26 mouse cellular contexts compared by ENCODE assay signal in the genomic region with DNA sequence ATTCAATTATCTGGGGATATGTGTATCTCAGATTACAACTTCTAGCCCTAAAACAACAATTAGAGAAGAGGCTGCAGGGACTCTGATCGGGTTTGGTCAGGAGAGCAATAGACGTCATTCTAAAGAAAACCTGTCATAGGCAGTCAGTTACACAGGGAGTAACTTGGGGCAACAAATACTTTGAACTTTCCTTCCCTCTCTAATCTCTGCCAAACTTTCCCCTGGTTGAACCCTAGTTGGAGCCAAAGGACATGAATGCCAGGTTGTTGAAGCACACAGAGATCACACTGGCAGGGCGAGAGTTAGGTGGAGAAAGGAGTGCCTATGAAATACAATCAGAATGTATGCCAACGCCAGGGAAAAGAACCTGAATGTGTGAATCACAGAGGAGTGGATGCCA. TPM values are rescaled to one million over a fixed set of nuclear protein-coding genes. Genes with fewer than 3 reads are reported as not detected.
DNase-seq lines count a peak whose midpoint lies in the region; ATAC-seq lines count a peak whose summit lies in the region.
"Had no signal": no experiment of that assay in that cellular context is flagged by ENCODE, and none has a peak within 500 bp of the region (broad histone marks: within the 10 kb centered on the region; RNA-seq: fewer than 3 reads in every experiment).

No protein-coding gene starts in this region.

- no peak overlapping the region for H3K4me3 ChIP-seq in kidney, embryonic 15.5 days (replicated peaks)
- no peak overlapping the region for H3K4me3 ChIP-seq in liver, embryonic 16.5 days (ENCODE audit: low read depth, low read length)
- H3K4me3 ChIP-seq: embryonic facial prominence, embryonic 12.5 days; gastrocnemius, adult 2 months; heart, embryonic 12.5 days; hindbrain, embryonic 10.5 days; left cerebral cortex, adult 2 months; limb, embryonic 15.5 days; midbrain, embryonic 12.5 days; neural tube, embryonic 15.5 days had no signal

- H3K4me2 ChIP-seq in kidney, embryonic 15.5 days = no peak overlapping the region
- H3K4me2 ChIP-seq in liver, embryonic 16.5 days (ENCODE audit: low read depth, low read length) = no peak overlapping the region
- H3K4me2 ChIP-seq: embryonic facial prominence, embryonic 12.5 days; heart, embryonic 12.5 days; limb, embryonic 15.5 days; lung, embryonic 14.5 days; midbrain, embryonic 12.5 days; neural tube, embryonic 15.5 days had no signal

- no peaks in the 10 kb centered on the region for H3K36me3 ChIP-seq in kidney, embryonic 15.5 days
- H3K36me3 ChIP-seq in liver, embryonic 16.5 days (ENCODE audit: control insufficient read depth, insufficient read depth) = no peaks in the 10 kb centered on the region
- H3K36me3 ChIP-seq: embryonic facial prominence, embryonic 12.5 days; heart, embryonic 12.5 days; hindbrain, embryonic 10.5 days; limb, embryonic 15.5 days; midbrain, embryonic 12.5 days; neural tube, embryonic 15.5 days had no signal

- H3K27ac ChIP-seq in kidney, embryonic 15.5 days = no peak overlapping the region
- H3K27ac ChIP-seq in liver, embryonic 16.5 days (ENCODE audit: low read length) = peak overlapping the region; percentile 17; the same call in 1 of the 2 replicates
- H3K27ac ChIP-seq: embryonic facial prominence, embryonic 12.5 days; gastrocnemius, adult 2 months; hindbrain, embryonic 10.5 days; left cerebral cortex, adult 2 months; limb, embryonic 15.5 days; midbrain, embryonic 12.5 days; neural tube, embryonic 15.5 days had no signal

- 58% methylated on average over 4 of the region's 4 CpGs for WGBS in kidney, embryonic 15.5 days
- WGBS in liver, embryonic 16.5 days (ENCODE audit: insufficient replicate concordance) = 68% methylated on average over 4 of the region's 4 CpGs

- H3K9me3 ChIP-seq in kidney, embryonic 15.5 days (replicated peaks) = no peaks in the 10 kb centered on the region
- no peaks in the 10 kb centered on the region for H3K9me3 ChIP-seq in liver, embryonic 16.5 days (replicated peaks; ENCODE audit: control insufficient read depth, low read length)
- H3K9me3 ChIP-seq: embryonic facial prominence, embryonic 12.5 days; heart, embryonic 12.5 days; hindbrain, embryonic 10.5 days; limb, embryonic 15.5 days; midbrain, embryonic 12.5 days; neural tube, embryonic 15.5 days had no signal

- ATAC-seq in kidney, embryonic 15.5 days (replicated peaks; ENCODE audit: low FRiP score) = no peak
- ATAC-seq in liver, embryonic 16.5 days (ENCODE audit: low read depth) = peak; percentile 32; the same call in 1 of the 2 replicates
- ATAC-seq in granulocyte monocyte progenitor cell, adult 5-6 weeks (replicated peaks; ENCODE audit: poor library complexity, severe bottlenecking) = no peak
- ATAC-seq: hindbrain, embryonic 16.5 days had no signal

- H3K4me1 ChIP-seq in kidney, embryonic 15.5 days = no peaks in the 10 kb centered on the region
- no peaks in the 10 kb centered on the region; the same call in 1 of the 2 replicates for H3K4me1 ChIP-seq in liver, embryonic 16.5 days (ENCODE audit: control insufficient read depth, low read depth, low read length)
- H3K4me1 ChIP-seq: embryonic facial prominence, embryonic 12.5 days; heart, embryonic 12.5 days; limb, embryonic 15.5 days; midbrain, embryonic 12.5 days; neural tube, embryonic 15.5 days had no signal

- H3K9ac ChIP-seq in kidney, embryonic 15.5 days = no peak overlapping the region
- no peak overlapping the region for H3K9ac ChIP-seq in liver, embryonic 16.5 days (ENCODE audit: low read depth, low read length)
- H3K9ac ChIP-seq: embryonic facial prominence, embryonic 12.5 days; heart, embryonic 12.5 days; limb, embryonic 15.5 days; lung, embryonic 14.5 days; midbrain, embryonic 12.5 days; neural tube, embryonic 15.5 days had no signal

- H3K27me3 ChIP-seq in kidney, embryonic 15.5 days = no peaks in the 10 kb centered on the region
- no peaks in the 10 kb centered on the region for H3K27me3 ChIP-seq in liver, embryonic 16.5 days (ENCODE audit: control insufficient read depth, insufficient read depth, low read depth, low read length)
- H3K27me3 ChIP-seq: embryonic facial prominence, embryonic 12.5 days; heart, embryonic 12.5 days; limb, embryonic 15.5 days; midbrain, embryonic 12.5 days; neural tube, embryonic 15.5 days had no signal

- DNase-seq in kidney, adult 11 months = peak; percentile 66
- no peak for DNase-seq in liver
- peak; percentile 47 for DNase-seq in kidney, postnatal 14 days
- DNase-seq in spleen, postnatal 4 days (ENCODE audit: low spot score in 2 of 2) = no peak
- DNase-seq: cerebellum, adult 11-12 months; cerebellum, postnatal 10 days; gastrocnemius, adult 2 months; heart, postnatal 10 days; layer of hippocampus, adult 9-11 months; left cerebral cortex, postnatal 4 days; right cerebral cortex, adult 18-20 months; right cerebral cortex, postnatal 4 days; thymus, adult 2 months; thymus, postnatal 4 days had no signal

RNA-seq across cellular contexts. Expression of a gene that starts 60.0 kb away (rescaled TPM):
- polyA plus RNA-seq in kidney, embryonic 15.5 days (2015; fragmentation: Nextera tagmentation; extraction: Ambion mirVana) = 65.3 and 67.2 TPM in 2 replicates
- 28.4 and 29.5 TPM in 2 replicates for polyA plus RNA-seq in liver, embryonic 16.5 days (2015; fragmentation: Nextera tagmentation; extraction: Ambion mirVana)
- total RNA-seq in granulocyte monocyte progenitor cell, adult 5-6 weeks (2014; fragmentation: Nextera tagmentation) = 30.1 and 30.9 TPM in 2 replicates
- total RNA-seq in granulocyte monocyte progenitor cell, adult 5-6 weeks (2017) = 31.8 and 38.6 TPM in 2 replicates

Comparison
In these comparisons a context has a peak if more than half of its experiments do, and no peak if none do; other contexts are left out.
1. DNase-seq: peak in kidney, adult 11 months (single experiment) and kidney, postnatal 14 days (single experiment); none in liver (single experiment) and spleen, postnatal 4 days (0 of 2).